Mouse (Mus musculus) lung, adult 2 months (tissue): Measurements from ENCODE around the gene Srsf6.

Experiments used
- CTCF ChIP-seq: fragments of 200-500 bp; IDR thresholded peaks from 2 replicates; pipeline ENCODE4 v1.5.1; 2011; ENCODE audit warnings: mild to moderate bottlenecking, low read length, control low read depth; ENCODE audit not compliant: insufficient read depth
- POLR2A ChIP-seq: fragments of 200-500 bp; IDR thresholded peaks from 2 replicates; pipeline ENCODE4 v1.6.1; 2011; ENCODE audit warnings: low read depth, mild to moderate bottlenecking, control low read depth, low read length, borderline replicate concordance; ENCODE audit errors: extremely low read depth

GRCm38 (mm10) chr2:162935700-162936099 lies 4.4 kb downstream of the Srsf6 start:
- TF ChIP-seq CTCF (no peak), POLR2A (no peak)
